Mouse (Mus musculus) liver, postnatal 0 days (tissue): ENCODE measurements around the gene Trhde. TPM values are rescaled to one million over a fixed set of nuclear protein-coding genes. Genes with fewer than 3 reads are reported as not detected.

Source experiments
- ATAC-seq: fragments of 200-750 bp; cut with Nextera tagmentation; 2 replicates; pipeline ENCODE4 v1.8.0; 2017; ENCODE audit warnings: mild to moderate bottlenecking, moderate library complexity
- DNase-seq: peaks from one replicate; pipeline ENCODE4 v3.0.0-alpha.2; 2016
- H3K27ac ChIP-seq: fragments of 300-500 bp; sonication (generic); 2 replicates; pipeline ENCODE4 v1.5.1; 2014; ENCODE audit warnings: antibody characterized with exemption, moderate library complexity, mild to moderate bottlenecking, low read depth
- H3K27me3 ChIP-seq: fragments of 300-500 bp; sonication (generic); 2 replicates; pipeline ENCODE4 v1.6.1; 2014; ENCODE audit warnings: low read length, control low read depth, mixed read lengths; ENCODE audit not compliant: insufficient read depth
- H3K36me3 ChIP-seq: fragments of 300-500 bp; sonication (generic); replicated peaks from 2 replicates; pipeline ENCODE4 v1.6.1; 2014; ENCODE audit warnings: mild to moderate bottlenecking, control low read depth, low read length, moderate library complexity, mixed read lengths; ENCODE audit not compliant: insufficient read depth
- H3K4me1 ChIP-seq: fragments of 300-500 bp; sonication (generic); 2 replicates; pipeline ENCODE4 v1.6.1; 2014; ENCODE audit warnings: antibody characterized with exemption, mild to moderate bottlenecking, control low read depth; ENCODE audit not compliant: insufficient read depth
- H3K4me2 ChIP-seq: fragments of 300-500 bp; sonication (generic); 2 replicates; pipeline ENCODE4 v1.6.1; 2014; ENCODE audit warnings: low read depth, mild to moderate bottlenecking, low read length, moderate library complexity, mixed read lengths
- H3K4me3 ChIP-seq: fragments of 300-500 bp; sonication (generic); 2 replicates; pipeline ENCODE4 v1.5.1; 2014; ENCODE audit warnings: low read depth, low read length
- H3K9ac ChIP-seq: fragments of 300-500 bp; sonication (generic); replicated peaks from 2 replicates; pipeline ENCODE4 v1.6.1; 2014; ENCODE audit warnings: mild to moderate bottlenecking, moderate library complexity
- H3K9me3 ChIP-seq: fragments of 300-500 bp; sonication (generic); 2 replicates; pipeline ENCODE4 v1.6.1; 2016; ENCODE audit warnings: mild to moderate bottlenecking, control low read depth, low read length, mixed read lengths
- CTCF ChIP-seq: sonication (generic); IDR thresholded peaks from 2 replicates; pipeline ENCODE4 v1.5.1; 2016; ENCODE audit warnings: antibody characterized with exemption, low read depth
- EP300 ChIP-seq: IDR thresholded peaks from 2 replicates; pipeline ENCODE4 v1.6.1; 2016; ENCODE audit warnings: antibody characterized with exemption, low read depth, mild to moderate bottlenecking
- WGBS: fragments of 180-500 bp; shearing (Covaris S2); extraction: QIAGEN DNeasy Blood & Tissue Kit; methylation state at CpG from one replicate; pipeline ENCODE4 v1.1.7; 2014; ENCODE audit not compliant: insufficient replicate concordance; 5-methylcytosine and 5-hydroxymethylcytosine counted together
- polyA plus RNA-seq: library from polyadenylated mRNA; unstranded; fragments of >200 nt; fragmentation: Nextera tagmentation; extraction: Ambion mirVana; gene quantifications from 2 replicates; pipeline ENCODE4 v1.2.1, GENCODE M21; 2015

The Trhde gene
- polyA plus RNA-seq = not detected in 2 replicates

DNA sequence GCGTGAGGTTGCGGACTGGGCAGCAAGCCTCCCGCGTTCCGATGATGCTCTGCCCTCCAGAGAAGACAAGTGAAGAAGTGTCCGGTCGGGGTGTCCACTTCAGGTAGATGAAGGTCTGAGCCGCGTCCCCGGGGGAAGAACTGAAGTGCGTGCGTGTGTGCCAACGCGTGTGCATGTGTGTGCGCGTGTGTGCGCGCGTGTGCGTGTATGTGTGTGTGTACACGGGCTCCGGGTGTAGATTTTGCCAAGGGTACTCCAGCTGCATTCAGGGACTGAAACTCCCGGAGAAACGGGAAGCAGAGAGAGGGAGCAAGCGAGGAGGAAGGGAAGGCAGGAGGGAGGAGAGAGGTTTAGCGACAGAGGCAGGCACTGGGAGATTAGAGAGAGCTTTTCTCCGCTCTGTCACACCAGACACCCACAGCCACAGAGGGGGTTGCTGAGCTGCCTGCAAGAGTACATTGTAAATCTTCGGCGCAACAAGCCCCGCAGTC is at the start of gene Trhde:
Gene Trhde (minus strand): TSS at position 147 of the 491 bp plus-strand sequence.
- H3K9ac ChIP-seq = no peak within 1 kb of the TSS
- H3K4me1 ChIP-seq = no peaks in the 10 kb centered on the region
- H3K27me3 ChIP-seq = peaks cover 40% of the 10 kb centered on the region
- peak within 1 kb of the TSS; percentile 52 for H3K4me2 ChIP-seq
- ATAC-seq (no peak), DNase-seq (no peak)
- TF ChIP-seq CTCF (no peak), EP300 (no peak)
- no peaks in the 10 kb centered on the region for H3K9me3 ChIP-seq
- no peaks in the 10 kb centered on the region for H3K36me3 ChIP-seq
- under 1% methylated on average over 30 of the region's 30 CpGs for WGBS
- peak within 1 kb of the TSS; percentile 27 for H3K4me3 ChIP-seq
- no peak within 1 kb of the TSS for H3K27ac ChIP-seq

DNA sequence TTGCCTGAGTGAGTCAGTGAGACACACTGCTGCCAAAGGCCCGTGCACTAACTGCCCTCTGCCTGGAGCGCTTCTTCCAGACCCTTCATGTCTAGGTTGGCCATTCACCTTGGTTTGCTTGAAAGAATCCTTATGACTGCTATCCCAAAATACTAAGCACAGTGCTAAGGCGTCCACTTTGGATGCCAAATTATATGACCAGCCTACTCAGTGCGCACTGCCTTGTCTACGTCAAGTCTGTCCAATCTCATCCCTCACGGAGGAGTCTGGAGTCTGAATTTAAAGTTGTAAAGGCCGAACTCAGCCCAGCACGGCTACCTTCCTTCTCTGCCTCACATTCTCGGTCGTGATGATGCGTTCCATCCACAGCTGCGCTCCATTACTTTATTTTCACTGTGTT is 39.9 kb upstream of the Trhde start:
- Histone ChIP-seq H3K27ac (no peak overlapping the region), H3K4me2 (no peak overlapping the region), H3K4me3 (no peak overlapping the region), H3K36me3 (no peaks in the 10 kb centered on the region), H3K27me3 (no peaks in the 10 kb centered on the region), H3K4me1 (no peaks in the 10 kb centered on the region), H3K9ac (no peak overlapping the region), H3K9me3 (no peaks in the 10 kb centered on the region)
- ATAC-seq = no peak
- TF ChIP-seq EP300 (no peak), CTCF (no peak)
- no peak for DNase-seq
- 80% methylated on average over 12 of the region's 12 CpGs for WGBS

DNA sequence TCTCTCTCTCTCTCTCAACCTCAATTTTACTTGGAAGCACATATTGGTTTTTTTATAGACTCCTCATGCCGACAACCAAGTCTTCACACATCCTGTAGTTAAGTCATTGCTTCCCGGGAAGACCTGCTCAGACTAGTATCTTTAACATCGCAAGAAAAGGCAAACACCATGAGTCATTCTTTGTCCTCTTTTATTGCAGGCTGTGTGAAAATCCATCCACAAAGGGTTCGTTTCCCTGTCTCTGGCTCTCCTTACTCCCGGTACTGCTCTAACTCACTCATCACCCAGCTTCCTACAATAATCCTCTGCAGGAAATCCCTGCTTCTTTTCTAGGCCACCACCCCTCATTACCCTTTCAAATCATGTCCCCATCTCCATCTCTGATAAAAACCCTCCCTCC is 39.3 kb upstream of the Trhde start:
- DNase-seq (no peak), ATAC-seq (no peak)
- no peak overlapping the region for H3K4me3 ChIP-seq
- no peaks in the 10 kb centered on the region for H3K4me1 ChIP-seq
- TF ChIP-seq CTCF = no peak
- TF ChIP-seq EP300 = no peak
- H3K9ac ChIP-seq = no peak overlapping the region
- 45% methylated on average over 5 of the region's 5 CpGs for WGBS
- H3K27me3 ChIP-seq = no peaks in the 10 kb centered on the region
- H3K9me3 ChIP-seq = no peaks in the 10 kb centered on the region
- no peaks in the 10 kb centered on the region for H3K36me3 ChIP-seq
- H3K4me2 ChIP-seq = no peak overlapping the region
- no peak overlapping the region for H3K27ac ChIP-seq

DNA sequence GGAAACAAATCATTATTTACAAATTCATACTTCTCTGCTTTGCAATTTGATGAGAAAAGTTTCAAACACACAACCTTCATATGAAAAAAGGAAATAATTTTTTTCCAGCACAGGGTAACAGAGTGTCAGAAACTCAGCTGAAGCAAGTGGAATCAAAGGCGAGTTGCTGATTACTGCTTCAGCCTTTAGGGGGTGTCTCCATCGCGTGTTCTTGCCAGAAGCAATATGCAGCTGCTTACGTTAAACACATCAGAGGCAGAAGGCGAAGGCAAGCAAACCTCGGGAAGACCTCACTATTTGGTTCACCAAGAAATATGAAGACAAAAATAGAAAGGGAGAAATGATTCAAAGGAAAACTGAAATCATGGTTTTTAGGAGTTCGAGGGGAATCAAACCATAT is 29.2 kb upstream of the Trhde start:
- Histone ChIP-seq H3K4me1 (no peaks in the 10 kb centered on the region), H3K9ac (no peak overlapping the region), H3K27me3 (no peaks in the 10 kb centered on the region), H3K4me3 (no peak overlapping the region), H3K4me2 (no peak overlapping the region), H3K9me3 (no peaks in the 10 kb centered on the region), H3K36me3 (no peaks in the 10 kb centered on the region), H3K27ac (no peak overlapping the region)
- no peak for ATAC-seq
- TF ChIP-seq CTCF (no peak), EP300 (no peak)
- 50% methylated on average over 7 of the region's 7 CpGs for WGBS
- no peak for DNase-seq

DNA sequence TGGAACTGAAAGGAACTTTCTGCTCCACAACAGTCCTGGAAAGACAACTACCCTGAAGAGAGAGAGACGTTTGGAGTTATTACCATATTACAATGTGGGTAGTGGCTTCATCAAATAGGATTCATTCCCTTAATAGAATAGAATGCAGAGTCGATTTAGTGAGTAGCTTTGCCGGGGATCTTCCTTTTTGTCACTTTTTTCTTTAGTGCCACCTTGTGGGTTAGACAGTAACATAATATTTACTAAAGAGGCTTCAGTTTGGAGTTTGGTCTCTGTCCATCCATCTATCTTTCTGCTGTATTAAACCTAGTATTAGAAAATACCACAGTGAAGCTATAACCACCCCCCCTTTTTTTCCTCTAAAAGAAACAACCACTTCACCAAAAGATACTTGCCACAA is 6.7 kb upstream of the Trhde start:
- no peak overlapping the region for H3K4me2 ChIP-seq
- 47% methylated on average over 3 of the region's 3 CpGs for WGBS
- H3K9me3 ChIP-seq = no peaks in the 10 kb centered on the region
- no peak overlapping the region for H3K27ac ChIP-seq
- no peak overlapping the region for H3K4me3 ChIP-seq
- H3K9ac ChIP-seq = no peak overlapping the region
- DNase-seq = no peak
- no peak for TF ChIP-seq CTCF
- no peaks in the 10 kb centered on the region for H3K27me3 ChIP-seq
- no peaks in the 10 kb centered on the region for H3K36me3 ChIP-seq
- H3K4me1 ChIP-seq = no peaks in the 10 kb centered on the region
- no peak for ATAC-seq

DNA sequence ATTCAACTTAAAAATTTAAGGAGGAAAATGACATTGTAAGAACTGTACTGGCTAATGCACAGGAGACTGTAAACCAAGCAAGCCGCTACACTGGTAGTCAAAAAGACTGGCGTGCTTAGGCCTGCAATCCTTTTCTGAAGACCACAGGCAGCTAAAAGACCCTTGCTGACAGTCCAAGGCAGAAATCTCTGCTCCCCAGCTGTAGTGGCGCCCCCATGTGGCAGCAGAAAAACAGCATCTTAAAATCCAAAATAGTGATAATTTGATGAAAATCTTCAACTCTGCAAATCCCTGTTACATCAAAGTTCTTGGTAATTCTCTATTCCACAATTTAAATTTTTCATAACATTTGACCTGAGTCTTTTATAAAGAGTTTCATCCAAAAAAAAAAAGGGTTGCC is 3.8 kb upstream of the Trhde start:
- no peak for ATAC-seq
- no peak for DNase-seq
- Histone ChIP-seq H3K4me1 (no peaks in the 10 kb centered on the region), H3K36me3 (no peaks in the 10 kb centered on the region), H3K9ac (no peak overlapping the region), H3K4me2 (no peak overlapping the region), H3K9me3 (no peaks in the 10 kb centered on the region), H3K27me3 (peaks cover 23% of the 10 kb centered on the region), H3K27ac (no peak overlapping the region), H3K4me3 (no peak overlapping the region)
- TF ChIP-seq CTCF = 0 out of 2 replicates have a peak, but pooled peaks have one; percentile 13
- TF ChIP-seq EP300 = no peak
- WGBS = 34% methylated on average over 3 of the region's 3 CpGs
